Mouse (Mus musculus): ENCODE data around the gene Olfr780.

- TF ChIP-seq CTCF (IDR thresholded peaks at IDR 0.05; ENCODE audit: low read depth, low read length): no peak
- TF ChIP-seq EP300 (IDR thresholded peaks at IDR 0.05; ENCODE audit: insufficient read depth, low read depth, low read length): no peak
- no peak for TF ChIP-seq POLR2A (IDR thresholded peaks at IDR 0.05; ENCODE audit: insufficient read depth, low read length)
These were observed 39.4 kb downstream of the Olfr780 start for GRCm38 (mm10) chr10:129357307-129357706.
